Mouse (Mus musculus): Measurements from ENCODE around the gene Retreg1.

DNA sequence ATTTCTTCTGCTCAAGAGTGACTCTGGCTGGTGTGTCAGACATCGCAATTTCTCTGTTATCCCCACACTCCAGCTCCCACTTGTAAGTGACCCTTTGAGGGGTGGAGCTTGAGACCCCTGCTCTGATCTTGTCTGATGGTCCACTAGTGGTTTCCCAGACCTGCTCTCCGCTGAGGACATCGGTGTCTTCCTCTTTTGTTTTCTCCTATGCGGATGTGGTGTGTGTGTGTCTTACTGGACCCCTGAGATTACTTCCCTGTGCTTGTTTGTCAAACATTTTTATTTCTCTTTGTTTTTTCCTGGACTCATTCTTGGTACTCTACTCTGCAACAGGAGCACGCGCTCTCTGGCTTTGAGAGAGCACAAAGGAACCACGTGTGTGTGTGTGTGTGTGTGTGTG is 18.9 kb downstream of the Retreg1 start:
- TF ChIP-seq MAFK (IDR thresholded peaks at IDR 0.05; ENCODE audit: insufficient replicate concordance, low read length) = no peak
- TF ChIP-seq POLR2A (IDR thresholded peaks at IDR 0.05; ENCODE audit: low read depth, low read length) = no peak
- no peak for TF ChIP-seq CTCF (conservative IDR thresholded peaks at IDR 0.05 in 1 of 2, IDR thresholded peaks at IDR 0.05 in 1 of 2; ENCODE audit: low read depth in 2 of 2, low read length in 2 of 2)
